Mouse (Mus musculus) intestine, embryonic 16.5 days (tissue): ENCODE results near the gene Ccdc194. TPM values are rescaled to one million over a fixed set of nuclear protein-coding genes. Genes with fewer than 3 reads are reported as not detected.

Source experiments
- ATAC-seq: fragments of 200-750 bp; cut with Nextera tagmentation; 2 replicates; pipeline ENCODE4 v1.8.0; 2017; ENCODE audit warnings: moderate TSS enrichment, moderate library complexity
- H3K27ac ChIP-seq: fragments of 300-500 bp; sonication (generic); 2 replicates; pipeline ENCODE4 v1.5.1; 2014; ENCODE audit warnings: mild to moderate bottlenecking, low read length
- H3K27me3 ChIP-seq: fragments of 300-500 bp; sonication (generic); replicated peaks from 2 replicates; pipeline ENCODE4 v1.6.1; 2014; ENCODE audit warnings: low read length, control low read depth, mixed read lengths; ENCODE audit not compliant: control insufficient read depth, insufficient read depth
- H3K36me3 ChIP-seq: fragments of 300-500 bp; sonication (generic); 2 replicates; pipeline ENCODE4 v1.6.1; 2014; ENCODE audit warnings: low read length, control low read depth; ENCODE audit not compliant: control insufficient read depth, insufficient read depth
- H3K4me1 ChIP-seq: fragments of 300-500 bp; sonication (generic); 2 replicates; pipeline ENCODE4 v1.6.1; 2014; ENCODE audit warnings: low read length, control low read depth, mixed read lengths; ENCODE audit not compliant: control insufficient read depth, insufficient read depth
- H3K4me2 ChIP-seq: fragments of 300-500 bp; sonication (generic); 2 replicates; pipeline ENCODE4 v1.6.1; 2014; ENCODE audit warnings: low read depth, low read length, control low read depth
- H3K4me3 ChIP-seq: fragments of 300-500 bp; sonication (generic); 2 replicates; pipeline ENCODE4 v1.5.1; 2014; ENCODE audit warnings: mild to moderate bottlenecking, low read length
- H3K9ac ChIP-seq: fragments of 300-500 bp; sonication (generic); 2 replicates; pipeline ENCODE4 v1.6.1; 2014; ENCODE audit warnings: low read depth, low read length
- H3K9me3 ChIP-seq: fragments of 300-500 bp; sonication (generic); 2 replicates; pipeline ENCODE4 v1.6.1; 2016; ENCODE audit warnings: low read length, control low read depth; ENCODE audit not compliant: control insufficient read depth
- WGBS: fragments of 180-500 bp; shearing (Covaris S2); extraction: QIAGEN DNeasy Blood & Tissue Kit; methylation state at CpG from one replicate; pipeline ENCODE4 v1.1.7; 2014; 5-methylcytosine and 5-hydroxymethylcytosine counted together
- polyA plus RNA-seq: library from polyadenylated mRNA; unstranded; fragments of >200 nt; fragmentation: Nextera tagmentation; extraction: Ambion mirVana; gene quantifications from 2 replicates; pipeline ENCODE4 v1.2.1, GENCODE M21; 2015

Gene Ccdc194
- polyA plus RNA-seq, 1 experiment from 2014 or later, result 0.28 TPM

- ATAC-seq, result peak; percentile 54
- H3K4me1 ChIP-seq, result peaks cover 16% of the 10 kb centered on the region
- H3K36me3 ChIP-seq, result no peaks in the 10 kb centered on the region
- peak within 1 kb of the TSS; percentile 52 for H3K9ac ChIP-seq
- H3K27me3 ChIP-seq, result peaks cover 42% of the 10 kb centered on the region
- H3K4me3 ChIP-seq, result peak within 1 kb of the TSS; percentile 42
- no peaks in the 10 kb centered on the region for H3K9me3 ChIP-seq
- 4% methylated on average over 70 of the region's 70 CpGs for WGBS
- no peak within 1 kb of the TSS for H3K27ac ChIP-seq
- peak within 1 kb of the TSS; percentile 66 for H3K4me2 ChIP-seq
Measured at GRCm38 (mm10) chr8:71558071-71558957, 32.8 kb upstream of the Ccdc194 start, which contains the start of gene Tmem221. Gene Tmem221, minus strand, starts transcription at chr8:71558871.

DNA sequence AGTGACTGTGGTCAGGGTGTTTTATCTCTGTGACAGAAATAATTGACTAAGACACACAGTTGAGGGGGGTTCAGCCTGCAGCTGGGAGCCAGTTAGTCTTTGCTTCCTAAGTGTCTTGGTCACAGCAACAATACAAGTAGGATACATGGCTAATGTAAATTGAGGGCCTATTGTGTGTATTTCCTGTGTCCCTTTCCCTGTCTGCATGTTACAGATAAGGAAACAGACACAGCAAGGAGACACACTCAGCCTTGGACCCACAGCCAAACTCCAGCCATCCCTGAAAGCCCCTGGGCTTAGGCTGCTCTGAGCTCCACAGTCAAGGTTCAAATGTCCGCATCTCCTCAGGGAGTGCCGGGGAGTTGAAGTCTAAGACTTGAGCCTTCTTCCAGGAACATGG is 29.1 kb upstream of the Ccdc194 start:
- WGBS, result 88% methylated on average over 2 of the region's 2 CpGs

GRCm38 (mm10) chr8:71554001-71554400 is 28.5 kb upstream of the Ccdc194 start:
- Histone ChIP-seq H3K4me1 (peaks cover 7% of the 10 kb centered on the region; the same call in 1 of the 2 replicates), H3K9ac (no peak overlapping the region), H3K4me2 (no peak overlapping the region), H3K27me3 (peaks cover 24% of the 10 kb centered on the region), H3K4me3 (no peak overlapping the region), H3K27ac (no peak overlapping the region), H3K9me3 (no peaks in the 10 kb centered on the region), H3K36me3 (no peaks in the 10 kb centered on the region)
- WGBS, result 70% methylated on average over 6 of the region's 6 CpGs
- no peak for ATAC-seq

More for the DNA sequence above, 29.1 kb upstream of the Ccdc194 start:
- Histone ChIP-seq H3K27ac (no peak overlapping the region), H3K27me3 (peaks cover 31% of the 10 kb centered on the region), H3K9ac (no peak overlapping the region), H3K9me3 (no peaks in the 10 kb centered on the region), H3K36me3 (no peaks in the 10 kb centered on the region), H3K4me3 (no peak overlapping the region), H3K4me1 (peaks cover 7% of the 10 kb centered on the region; the same call in 1 of the 2 replicates), H3K4me2 (no peak overlapping the region)
- no peak for ATAC-seq

- H3K27ac ChIP-seq, result no peak overlapping the region
- H3K9ac ChIP-seq, result no peak overlapping the region
- peak; percentile 41 for ATAC-seq
- H3K4me3 ChIP-seq, result no peak overlapping the region
- H3K4me1 ChIP-seq, result no peaks in the 10 kb centered on the region
- H3K27me3 ChIP-seq, result peaks cover 14% of the 10 kb centered on the region; the same call in 1 of the 2 replicates
- WGBS, result 55% methylated on average over 6 of the region's 6 CpGs
- no peaks in the 10 kb centered on the region for H3K9me3 ChIP-seq
- no peak overlapping the region for H3K4me2 ChIP-seq
- H3K36me3 ChIP-seq, result no peaks in the 10 kb centered on the region
Measured at GRCm38 (mm10) chr8:71552770-71553169, 27.3 kb upstream of the Ccdc194 start.

DNA sequence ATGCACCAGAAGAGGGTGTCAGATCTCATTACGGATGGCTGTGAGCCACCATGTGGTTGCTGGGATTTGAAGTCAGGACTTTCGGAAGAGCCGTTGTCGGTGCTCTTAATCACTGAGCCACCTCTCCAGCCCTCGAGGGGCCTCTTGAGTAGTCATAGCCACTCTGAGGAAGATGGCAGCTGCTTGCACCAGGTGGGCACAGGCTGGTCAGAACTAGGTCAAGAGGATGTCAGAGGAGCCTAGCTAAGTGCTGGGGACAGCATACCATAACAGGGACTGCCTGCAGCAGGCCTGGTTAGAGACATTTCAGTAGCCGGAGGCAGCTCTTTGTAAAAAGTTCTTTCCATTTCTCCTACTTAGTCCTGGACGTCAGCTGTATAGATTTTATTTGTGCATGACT is 25.2 kb upstream of the Ccdc194 start:
- Histone ChIP-seq H3K4me3 (no peak overlapping the region), H3K4me2 (no peak overlapping the region), H3K27ac (no peak overlapping the region), H3K27me3 (0 out of 2 replicates have a peak, but pooled peaks cover 4% of the 10 kb centered on the region), H3K36me3 (peaks cover 2% of the 10 kb centered on the region), H3K9me3 (no peaks in the 10 kb centered on the region), H3K4me1 (no peaks in the 10 kb centered on the region), H3K9ac (no peak overlapping the region)
- no peak for ATAC-seq
- WGBS, result 63% methylated on average over 7 of the region's 7 CpGs

GRCm38 (mm10) chr8:71547590-71547989 is 22.1 kb upstream of the Ccdc194 start:
- no peak for ATAC-seq

GRCm38 (mm10) chr8:71545053-71545452 is 19.5 kb upstream of the Ccdc194 start:
- H3K9me3 ChIP-seq, result no peaks in the 10 kb centered on the region
- ATAC-seq, result no peak
- peaks cover 8% of the 10 kb centered on the region for H3K36me3 ChIP-seq
- WGBS, result 87% methylated on average over 11 of the region's 11 CpGs
- H3K27ac ChIP-seq, result no peak overlapping the region
- H3K27me3 ChIP-seq, result no peaks in the 10 kb centered on the region
- peaks cover 7% of the 10 kb centered on the region for H3K4me1 ChIP-seq
- no peak overlapping the region for H3K4me3 ChIP-seq
- no peak overlapping the region for H3K9ac ChIP-seq
- no peak overlapping the region for H3K4me2 ChIP-seq

More at GRCm38 (mm10) chr8:71547590-71547989, 22.1 kb upstream of the Ccdc194 start:
- H3K4me3 ChIP-seq, result no peak overlapping the region
- H3K9ac ChIP-seq, result no peak overlapping the region
- 80% methylated on average over 7 of the region's 7 CpGs for WGBS
- H3K27ac ChIP-seq, result no peak overlapping the region
- H3K4me2 ChIP-seq, result no peak overlapping the region
- peaks cover 7% of the 10 kb centered on the region for H3K4me1 ChIP-seq
- H3K36me3 ChIP-seq, result peaks cover 8% of the 10 kb centered on the region
- H3K9me3 ChIP-seq, result no peaks in the 10 kb centered on the region
- no peaks in the 10 kb centered on the region for H3K27me3 ChIP-seq

GRCm38 (mm10) chr8:71543755-71544154 is 18.2 kb upstream of the Ccdc194 start:
- H3K4me2 ChIP-seq, result peak overlapping the region; percentile 88
- H3K27me3 ChIP-seq, result no peaks in the 10 kb centered on the region
- peaks cover 8% of the 10 kb centered on the region for H3K36me3 ChIP-seq
- no peak for ATAC-seq
- no peaks in the 10 kb centered on the region for H3K9me3 ChIP-seq
- peak overlapping the region; percentile 79 for H3K9ac ChIP-seq
- 80% methylated on average over 9 of the region's 9 CpGs for WGBS
- H3K27ac ChIP-seq, result no peak overlapping the region
- H3K4me3 ChIP-seq, result peak overlapping the region; percentile 82
- peaks cover 7% of the 10 kb centered on the region for H3K4me1 ChIP-seq

DNA sequence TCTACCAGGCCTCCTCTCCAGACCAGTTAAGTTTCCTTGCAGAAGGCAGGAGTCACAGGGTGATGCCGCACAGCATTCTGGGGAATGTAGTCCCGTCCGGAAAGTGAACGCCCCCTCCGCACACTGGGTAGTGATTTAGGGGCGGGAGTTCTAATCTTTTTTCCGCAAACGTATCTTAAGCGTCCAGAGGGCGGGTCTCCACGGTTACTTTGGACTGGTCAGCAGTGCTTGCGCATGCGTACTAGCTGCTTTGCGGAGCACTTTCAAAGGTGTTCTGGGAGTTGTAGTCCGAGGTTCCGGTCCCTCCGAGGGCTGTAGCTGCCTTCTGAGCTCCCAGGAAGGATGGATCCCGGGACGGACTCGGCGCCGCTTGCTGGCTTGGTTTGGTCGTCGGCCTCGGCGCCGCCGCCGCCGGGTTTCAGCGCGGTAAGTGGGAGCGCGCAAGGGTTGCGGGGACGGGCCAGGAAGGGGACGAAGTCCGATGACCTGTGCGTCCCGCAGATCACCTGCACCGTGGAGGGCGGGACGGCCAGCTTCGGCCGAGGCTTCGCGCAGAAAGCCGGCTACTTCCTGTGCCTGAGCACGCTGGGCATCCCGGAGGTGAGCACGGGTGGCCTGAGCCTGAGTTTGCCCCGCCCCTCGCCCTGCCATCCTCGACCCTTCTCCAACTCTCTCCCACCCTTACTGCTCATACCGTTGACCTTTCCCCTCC is 17.3 kb upstream of the Ccdc194 start, which contains the start of gene Mvb12a:
Gene Mvb12a (plus strand): TSS at position 291 of the 712 bp plus-strand sequence.
- under 1% methylated on average over 55 of the region's 55 CpGs for WGBS
- no peaks in the 10 kb centered on the region for H3K27me3 ChIP-seq
- no peaks in the 10 kb centered on the region for H3K9me3 ChIP-seq
- H3K36me3 ChIP-seq, result peaks cover 8% of the 10 kb centered on the region
- peak; percentile 95 for ATAC-seq
- H3K4me2 ChIP-seq, result peak within 1 kb of the TSS; percentile 88
- H3K9ac ChIP-seq, result peak within 1 kb of the TSS; percentile 79
- H3K4me1 ChIP-seq, result peaks cover 12% of the 10 kb centered on the region
- H3K27ac ChIP-seq, result peak within 1 kb of the TSS; percentile 82
- H3K4me3 ChIP-seq, result peak within 1 kb of the TSS; percentile 82
